Mouse (Mus musculus) stomach, postnatal 0 days (tissue): Measurements from ENCODE around the gene Zcchc24.

Experiments
- CTCF ChIP-seq: IDR thresholded peaks from 2 replicates; pipeline ENCODE4 v1.5.1; 2016; ENCODE audit warnings: antibody characterized with exemption, low read depth, mild to moderate bottlenecking, moderate library complexity
- EP300 ChIP-seq: optimal IDR thresholded peaks from 2 replicates; pipeline ENCODE3; 2016; ENCODE audit warnings: antibody characterized with exemption

DNA sequence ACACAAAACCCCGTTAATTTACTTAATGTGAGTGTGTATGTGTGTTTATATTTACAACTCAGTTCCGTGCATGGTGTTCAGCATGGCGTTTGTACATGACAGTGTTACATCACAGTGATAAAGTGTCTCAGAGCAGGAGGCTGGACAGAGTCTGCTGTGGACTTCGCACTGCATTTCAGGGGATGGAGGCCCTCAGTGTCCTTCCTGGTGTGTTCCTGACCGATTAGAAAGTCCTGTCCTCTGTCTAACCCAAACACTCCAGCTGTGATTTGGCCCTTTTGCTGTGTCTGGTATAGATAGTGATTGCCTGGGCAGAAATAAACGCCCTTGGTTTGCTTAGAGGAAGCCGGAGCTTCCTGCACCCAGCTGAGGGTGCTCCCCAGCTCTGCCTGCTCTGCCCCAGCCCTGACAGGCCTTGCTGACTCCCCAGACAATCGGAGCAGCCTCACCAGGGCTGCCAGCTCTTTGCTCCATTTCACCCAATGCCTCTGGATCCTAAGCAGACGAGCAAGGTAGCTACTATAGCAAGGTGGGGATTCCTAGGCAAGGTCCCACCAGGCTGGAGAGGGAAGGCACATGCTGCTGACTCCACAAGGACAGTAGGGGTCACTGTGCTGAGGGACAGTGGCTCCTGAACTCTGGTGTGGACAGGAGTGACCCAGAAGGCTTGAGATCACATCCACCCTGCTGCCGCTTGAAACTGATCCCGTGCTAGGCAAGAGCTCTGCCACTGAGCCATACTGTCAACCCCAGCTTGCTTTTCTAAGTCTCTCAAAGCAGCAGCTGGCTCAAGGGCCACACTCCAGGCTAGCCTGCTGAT, 23.3 kb downstream of the Zcchc24 start:
- peak; percentile 39 for TF ChIP-seq CTCF
- TF ChIP-seq EP300: no peak
